In the genomic region with DNA sequence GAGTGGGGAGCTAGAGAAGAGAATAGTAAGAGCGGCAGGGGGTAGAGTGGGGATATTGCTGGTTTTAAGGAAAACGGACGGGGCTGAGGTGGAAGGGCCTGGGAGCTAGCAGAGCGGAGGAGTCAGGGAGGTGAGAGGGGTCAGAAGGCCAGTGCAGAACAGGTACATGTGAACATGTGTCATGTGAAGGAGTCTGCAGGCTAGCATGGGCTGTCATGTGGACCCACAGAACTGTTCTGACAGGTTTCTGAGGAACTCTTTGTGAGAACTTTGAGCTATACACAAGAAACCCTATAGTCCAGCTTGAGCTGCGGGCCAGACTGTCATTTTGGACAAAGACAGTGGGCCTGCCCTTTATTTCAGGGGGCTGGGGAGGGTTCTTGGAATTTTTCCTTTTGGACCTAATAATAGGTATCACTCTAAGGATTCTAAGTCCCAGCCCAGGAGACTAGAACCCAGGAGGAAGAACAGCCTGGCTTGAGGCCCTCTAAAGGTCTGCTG, we compare ENCODE assay signal across 8 mouse cellular contexts. TPM values are rescaled to one million over a fixed set of nuclear protein-coding genes. Genes with fewer than 3 reads are reported as not detected.
DNase-seq lines count a peak whose midpoint lies in the region; ATAC-seq and TF ChIP-seq lines count a peak whose summit lies in the region.

Gene Isg20 (plus strand): TSS at position 451 of the 501 bp plus-strand sequence.

- no peak for DNase-seq in neural tube, embryonic 11.5 days (ENCODE audit: low spot score)
- DNase-seq in neural tube, embryonic 10.5 days (ENCODE audit: extremely low spot score, low spot score) = no peak
- DNase-seq in gastrocnemius, adult 18-20 months (ENCODE audit: low spot score) = no peak
- no peak for DNase-seq in frontal cortex, postnatal 10 days (ENCODE audit: low spot score in 2 of 2)
- DNase-seq in ovary, adult 18-20 months (ENCODE audit: low spot score) = no peak

- no peak within 1 kb of the TSS; the same call in 1 of the 2 replicates for H3K4me3 ChIP-seq in neural tube, embryonic 11.5 days (ENCODE audit: low read depth, low read length)
- peak within 1 kb of the TSS; percentile 47 for H3K4me3 ChIP-seq in intestine, postnatal 0 days (ENCODE audit: low read depth, low read length)
- peak within 1 kb of the TSS; percentile 12 for H3K4me3 ChIP-seq in neural tube, embryonic 13.5 days

- H3K36me3 ChIP-seq in neural tube, embryonic 11.5 days (ENCODE audit: control insufficient read depth, insufficient read depth, low read length) = no peaks in the 10 kb centered on the region
- H3K36me3 ChIP-seq in intestine, postnatal 0 days (ENCODE audit: control insufficient read depth, insufficient read depth) = no peaks in the 10 kb centered on the region; the same call in 1 of the 2 replicates
- H3K36me3 ChIP-seq in neural tube, embryonic 13.5 days = peaks cover 17% of the 10 kb centered on the region

- H3K27me3 ChIP-seq in neural tube, embryonic 11.5 days (ENCODE audit: control insufficient read depth, insufficient read depth, low read length) = no peaks in the 10 kb centered on the region
- H3K27me3 ChIP-seq in intestine, postnatal 0 days (replicated peaks; ENCODE audit: control insufficient read depth, insufficient read depth, low read length) = no peaks in the 10 kb centered on the region
- no peaks in the 10 kb centered on the region for H3K27me3 ChIP-seq in neural tube, embryonic 13.5 days

- H3K27ac ChIP-seq in neural tube, embryonic 11.5 days (ENCODE audit: low read depth, low read length) = no peak within 1 kb of the TSS
- no peak within 1 kb of the TSS; the same call in 1 of the 2 replicates for H3K27ac ChIP-seq in intestine, postnatal 0 days (ENCODE audit: low read depth, low read length)
- H3K27ac ChIP-seq in neural tube, embryonic 13.5 days (replicated peaks) = no peak within 1 kb of the TSS

- no peak for TF ChIP-seq CTCF in intestine, postnatal 0 days (IDR thresholded peaks at IDR 0.05; ENCODE audit: low read depth)

- H3K4me1 ChIP-seq in neural tube, embryonic 11.5 days (ENCODE audit: control insufficient read depth, insufficient read depth, low read length) = peaks cover 9% of the 10 kb centered on the region; the same call in 1 of the 2 replicates
- H3K4me1 ChIP-seq in intestine, postnatal 0 days (replicated peaks; ENCODE audit: control insufficient read depth, insufficient read depth, low read length) = 0 out of 2 replicates have a peak, but pooled peaks cover 3% of the 10 kb centered on the region
- peaks cover 28% of the 10 kb centered on the region for H3K4me1 ChIP-seq in neural tube, embryonic 13.5 days (replicated peaks)

- ATAC-seq in neural tube, embryonic 11.5 days (ENCODE audit: insufficient read depth, low FRiP score, low TSS enrichment) = no peak
- 0 out of 2 replicates have a peak, but pooled peaks have one; percentile 6 for ATAC-seq in erythroblast, adult 5-6 weeks (replicated peaks; ENCODE audit: low FRiP score, poor library complexity, severe bottlenecking)
- no peak; the same call in 1 of the 2 replicates for ATAC-seq in intestine, postnatal 0 days
- no peak for ATAC-seq in neural tube, embryonic 13.5 days (ENCODE audit: low read depth)

- H3K9ac ChIP-seq in neural tube, embryonic 11.5 days (ENCODE audit: low read length) = peak within 1 kb of the TSS; percentile 26
- H3K9ac ChIP-seq in intestine, postnatal 0 days (ENCODE audit: low read depth, low read length) = peak within 1 kb of the TSS; percentile 38; the same call in 1 of the 2 replicates
- no peak within 1 kb of the TSS; the same call in 1 of the 2 replicates for H3K9ac ChIP-seq in neural tube, embryonic 13.5 days

- 64% methylated on average over 5 of the region's 5 CpGs for WGBS in neural tube, embryonic 11.5 days
- WGBS in intestine, postnatal 0 days = 73% methylated on average over 5 of the region's 5 CpGs
- 62% methylated on average over 5 of the region's 5 CpGs for WGBS in neural tube, embryonic 13.5 days

- peak within 1 kb of the TSS; percentile 28 for H3K4me2 ChIP-seq in neural tube, embryonic 11.5 days (ENCODE audit: low read depth)
- H3K4me2 ChIP-seq in intestine, postnatal 0 days (replicated peaks; ENCODE audit: low read depth) = peak within 1 kb of the TSS; percentile 72
- peak within 1 kb of the TSS; percentile 42 for H3K4me2 ChIP-seq in neural tube, embryonic 13.5 days

- no peaks in the 10 kb centered on the region for H3K9me3 ChIP-seq in neural tube, embryonic 11.5 days (ENCODE audit: control insufficient read depth, low read length)
- H3K9me3 ChIP-seq in intestine, postnatal 0 days (ENCODE audit: control insufficient read depth) = no peaks in the 10 kb centered on the region
- H3K9me3 ChIP-seq in neural tube, embryonic 13.5 days = no peaks in the 10 kb centered on the region

RNA-seq across cellular contexts. Expression of gene Isg20, which starts in this region (rescaled TPM):
- 0.45 and 0.49 TPM in 2 replicates for polyA plus RNA-seq in neural tube, embryonic 11.5 days (2014; fragmentation: Nextera tagmentation; extraction: Ambion mirVana)
- 792 and 830 TPM in 2 replicates for total RNA-seq in erythroblast, adult 5-6 weeks (2015; ENCODE audit: low replicate concordance)
- total RNA-seq in erythroblast, adult 5-6 weeks (2017; ENCODE audit: low replicate concordance) = 550 and 581 TPM in 2 replicates
- polyA plus RNA-seq in intestine, postnatal 0 days (2015; fragmentation: Nextera tagmentation; extraction: Ambion mirVana) = 4.3 and 4.9 TPM in 2 replicates
- polyA plus RNA-seq in neural tube, embryonic 13.5 days (2015; fragmentation: Nextera tagmentation; extraction: Ambion mirVana) = 0.45 TPM in 1 of 2 replicates, not detected in the other
- total RNA-seq in gastrocnemius, adult 18-20 months (2021) = 1 to 10 TPM; 1.3 to 1.9 TPM

Comparison
In these comparisons a context has a peak if more than half of its experiments do, and no peak if none do; other contexts are left out.
1. RNA of gene Isg20 (total RNA-seq): 550 to 830 TPM in erythroblast, adult 5-6 weeks; 1.3 to 1.9 TPM in gastrocnemius, adult 18-20 months; every median in the first group is over 100 times any median in the second.
2. Peak in every context shown above with its lines, with median percentiles within 50 percentile points of each other: H3K4me2 ChIP-seq.